Mouse (Mus musculus): ENCODE measurements around the gene Hspbap1. TPM values are rescaled to one million over a fixed set of nuclear protein-coding genes. Genes with fewer than 3 reads are reported as not detected.
A peak's percentile ranks its signal among the peaks of the same experiment; 100 is the strongest.

Gene Hspbap1
- total RNA-seq, 4 experiments from 2014 or later = 2.8 to 4.2 (median 3.7) TPM

DNA sequence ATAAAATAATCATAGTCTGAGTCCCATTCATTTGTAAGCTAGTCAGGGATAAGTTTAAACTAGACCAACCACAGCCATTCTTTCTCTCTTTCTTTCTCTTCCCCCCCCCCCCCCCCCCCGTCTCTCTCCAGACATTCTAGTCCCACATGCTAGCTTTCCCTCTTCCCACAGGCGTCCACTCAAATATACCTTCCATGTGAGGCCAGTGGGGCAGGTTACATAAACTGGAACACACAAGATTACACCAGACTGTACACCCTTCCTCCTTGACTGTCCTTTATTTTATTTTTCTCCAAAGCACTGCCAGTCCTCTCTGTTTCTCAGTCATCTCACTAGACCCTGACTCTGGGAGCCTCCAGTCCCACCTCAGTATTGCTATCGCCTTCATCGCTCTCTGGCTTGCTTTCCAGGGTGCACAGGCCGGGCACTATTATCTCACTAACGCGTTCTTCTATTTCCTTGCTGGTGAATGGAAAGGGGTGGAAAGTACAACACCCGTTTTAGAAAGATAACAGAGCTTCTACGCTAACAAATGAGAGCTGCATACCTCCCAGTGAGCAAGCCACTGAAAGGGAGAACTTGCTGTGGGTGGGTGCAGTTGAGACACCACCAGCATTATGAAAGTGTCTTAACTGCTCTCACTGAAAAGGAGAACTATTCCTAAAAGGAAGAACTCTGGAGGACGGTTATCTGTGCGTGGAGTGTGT, 6.4 kb upstream of the Hspbap1 start:
- no peak for DNase-seq (ENCODE audit: low spot score in 2 of 2)

DNA sequence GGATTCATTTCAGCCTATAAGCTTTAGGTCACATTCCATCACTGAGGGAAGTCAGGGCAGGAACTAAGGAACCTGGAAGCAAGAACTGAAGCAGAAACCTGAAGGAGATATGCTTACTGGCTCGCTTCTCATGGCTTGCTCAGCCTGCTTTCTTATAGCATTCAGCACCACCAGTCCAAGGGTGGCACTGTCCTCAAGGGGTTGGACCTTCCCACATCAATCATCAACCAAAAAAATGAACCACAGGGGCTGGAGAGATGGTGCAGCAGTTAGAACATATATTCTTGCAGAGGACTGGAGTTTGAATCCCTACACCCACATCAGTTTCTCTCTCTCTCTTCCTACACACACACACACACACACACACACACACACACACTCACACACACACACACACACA, 5.2 kb upstream of the Hspbap1 start:
- no peak for DNase-seq (ENCODE audit: low spot score in 2 of 2)

DNA sequence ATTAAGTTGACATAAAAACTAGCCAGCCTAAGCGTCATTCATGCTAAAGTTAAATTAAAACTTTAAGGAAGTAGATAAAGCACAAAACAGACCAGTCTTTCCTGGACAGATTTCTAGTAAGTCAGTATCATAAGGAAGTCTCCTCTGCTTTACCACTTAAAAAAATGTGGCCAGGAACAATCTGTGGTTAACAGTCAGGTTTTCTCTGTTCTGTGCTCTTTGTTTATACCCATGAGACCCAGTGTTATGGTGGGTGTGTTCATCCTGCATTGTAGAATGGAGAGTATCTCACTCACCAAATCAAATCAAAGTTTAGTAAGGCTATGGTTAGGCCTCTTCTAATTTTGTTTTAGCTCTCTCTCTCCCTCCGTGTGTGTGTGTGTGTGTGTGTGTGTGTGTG, 4.7 kb upstream of the Hspbap1 start:
- no peak for DNase-seq (ENCODE audit: low spot score in 2 of 2)

DNA sequence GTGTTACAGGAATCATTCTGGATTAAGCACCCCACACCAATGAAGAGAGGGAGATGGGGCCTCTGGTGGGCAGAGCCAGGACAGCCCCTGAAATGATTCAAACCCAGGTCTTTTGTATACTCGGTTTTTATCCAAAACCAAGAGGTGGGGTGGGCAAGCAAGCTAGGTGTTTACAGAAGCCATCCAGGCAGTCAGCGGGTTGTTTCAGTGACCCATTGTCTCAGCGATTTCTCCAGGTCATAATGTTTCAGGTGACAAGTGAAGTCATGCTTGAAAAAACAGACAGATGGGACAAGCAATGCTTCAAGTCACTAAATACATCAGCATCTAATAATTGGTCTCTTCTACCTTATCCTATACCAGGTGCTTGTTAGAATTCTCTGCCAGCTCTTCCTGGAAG, 3.8 kb upstream of the Hspbap1 start:
- DNase-seq (ENCODE audit: low spot score in 2 of 2) = no peak

DNA sequence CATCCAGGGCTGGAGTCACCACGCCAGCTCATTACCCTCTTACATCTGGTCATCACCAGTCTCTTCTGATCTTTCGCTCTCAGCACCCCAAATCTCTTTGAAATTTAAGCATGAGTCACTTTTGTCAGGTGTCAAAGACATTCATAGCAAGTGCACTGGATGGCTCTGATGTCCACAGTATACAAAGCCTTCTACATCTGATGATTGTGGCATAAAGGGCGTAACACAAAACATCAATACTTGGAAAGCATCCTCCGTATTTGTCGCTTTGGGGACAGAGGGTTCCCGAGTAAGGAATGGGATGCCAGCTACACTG, 1.7 kb upstream of the Hspbap1 start:
- no peak for DNase-seq (ENCODE audit: low spot score in 2 of 2)

DNA sequence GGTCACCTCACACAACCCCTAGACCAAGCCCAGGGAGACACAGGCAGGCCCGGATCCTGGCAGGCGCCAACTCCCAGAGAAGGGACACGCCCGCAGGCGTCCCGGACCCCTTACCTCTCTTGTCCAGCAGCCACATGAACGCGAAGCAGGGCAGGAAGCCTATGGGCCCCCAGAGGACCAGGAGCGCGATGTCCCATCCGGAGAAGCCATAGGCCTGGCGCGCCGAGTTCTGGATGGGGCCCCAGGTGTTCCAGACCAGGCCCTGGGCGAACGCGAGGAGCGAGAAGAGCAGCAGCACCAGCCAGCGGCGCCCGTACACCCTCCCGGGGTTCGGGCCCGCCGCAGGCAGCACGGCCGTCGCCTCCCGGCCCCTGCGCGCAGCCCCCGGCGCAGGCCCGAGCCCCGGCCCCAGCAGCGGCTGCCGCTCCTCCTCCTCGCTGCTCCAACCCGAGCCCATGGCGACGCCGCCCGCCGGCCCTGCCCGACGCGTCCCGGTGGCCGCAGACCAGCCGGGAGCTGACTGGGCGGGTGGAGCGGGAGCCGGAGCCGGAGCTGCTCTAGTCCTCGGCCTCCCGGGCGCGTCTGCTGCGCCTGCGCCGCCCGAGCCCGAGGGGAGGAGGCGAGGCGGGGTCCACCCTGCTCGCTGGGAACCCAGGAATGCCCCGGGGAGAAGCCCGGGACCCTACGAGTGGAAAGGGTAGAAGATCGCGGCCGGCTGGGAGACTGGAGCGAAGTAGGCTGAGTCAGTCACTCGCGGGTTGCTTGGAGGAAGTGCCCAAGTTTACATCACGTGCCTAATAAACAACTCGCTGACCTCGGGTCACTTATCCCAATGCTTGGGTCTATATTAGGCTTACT, 1.2 kb upstream of the Hspbap1 start, which contains the start of gene Dirc2:
Dirc2 (minus strand) TSS at position 572 of the 858 bp plus-strand sequence.
- DNase-seq (ENCODE audit: low spot score in 2 of 2) = peak; percentile 62 to 78

DNA sequence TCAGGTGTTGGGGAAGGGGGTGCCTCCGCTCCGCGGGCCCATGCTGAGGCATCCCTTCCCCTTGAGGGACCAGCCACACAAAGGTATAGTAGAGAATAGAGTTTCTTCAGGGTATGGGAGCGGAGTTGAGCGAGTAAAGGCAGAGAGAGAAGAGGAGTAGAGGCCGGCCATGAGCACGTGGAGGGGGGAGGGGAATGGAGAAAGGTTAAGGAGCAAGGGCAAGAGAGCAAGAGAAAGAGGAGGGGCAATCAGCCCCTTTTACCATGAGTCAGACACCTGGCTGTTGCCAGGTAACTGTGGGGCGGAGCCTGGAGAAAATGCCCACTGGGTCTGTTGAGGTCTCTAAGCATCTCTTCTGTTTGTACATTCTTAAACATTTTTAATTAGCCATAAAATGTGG, 966 bp downstream of the Hspbap1 start:
- DNase-seq (ENCODE audit: low spot score in 2 of 2) = no peak

DNA sequence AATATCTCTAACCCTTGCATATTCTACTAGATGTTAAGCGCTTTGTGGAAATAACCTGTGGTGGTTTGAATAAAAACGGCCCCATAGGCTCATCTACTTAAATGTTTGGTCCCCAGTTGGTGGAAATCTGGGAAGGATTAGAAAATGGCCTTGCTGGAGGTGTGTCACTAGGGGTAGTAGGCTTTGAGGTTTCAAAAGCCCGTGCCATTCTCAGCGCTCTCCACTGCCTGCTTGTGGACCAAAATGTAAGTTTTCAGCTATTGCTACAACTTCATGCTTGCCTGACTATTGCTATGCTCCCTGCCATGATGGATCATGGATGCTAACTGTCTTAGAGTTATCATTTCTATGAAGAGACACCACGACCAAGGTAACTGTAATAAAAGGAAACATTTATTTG, 1.4 kb downstream of the Hspbap1 start:
- no peak for DNase-seq (ENCODE audit: low spot score in 2 of 2)

DNA sequence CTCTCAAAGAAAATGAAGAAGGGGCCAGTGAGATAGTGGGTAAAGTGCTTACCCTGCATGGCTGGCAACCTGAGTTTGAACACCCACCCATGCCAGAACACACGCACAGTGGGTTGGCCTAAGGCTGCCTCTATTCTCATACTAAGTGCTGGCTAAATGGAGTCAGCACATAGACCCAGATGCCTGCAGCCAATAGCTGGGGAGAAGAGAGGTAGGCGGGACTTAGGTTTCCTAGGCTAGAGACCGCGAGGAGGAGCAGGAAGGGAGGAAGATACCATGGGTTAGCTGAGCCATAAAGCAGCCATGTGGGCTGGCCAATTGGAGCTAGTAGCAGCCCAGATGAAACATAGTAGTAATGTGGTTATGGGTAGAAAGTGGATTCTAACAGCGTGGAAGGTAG, 2.4 kb downstream of the Hspbap1 start:
- DNase-seq (ENCODE audit: low spot score in 2 of 2) = no peak

DNA sequence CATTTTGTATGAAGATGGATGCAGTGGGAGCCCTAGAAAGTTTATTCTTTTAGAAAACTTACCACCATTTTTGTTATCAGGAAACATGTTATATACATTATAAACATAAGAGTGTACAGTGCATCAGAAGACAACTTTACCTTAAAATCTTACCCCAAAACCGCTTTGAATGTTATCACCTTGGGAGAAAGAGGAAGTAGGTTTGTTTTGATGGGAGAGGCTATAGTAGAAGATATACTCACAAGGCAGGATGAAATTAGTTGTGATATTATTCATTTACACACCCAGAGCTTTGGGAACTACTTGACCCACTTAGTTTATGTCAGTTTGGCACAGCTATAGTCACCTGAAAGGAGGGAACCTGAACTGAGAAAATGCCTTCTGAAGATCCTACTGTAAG, 5.7 kb downstream of the Hspbap1 start:
- DNase-seq (ENCODE audit: low spot score in 2 of 2) = no peak

DNA sequence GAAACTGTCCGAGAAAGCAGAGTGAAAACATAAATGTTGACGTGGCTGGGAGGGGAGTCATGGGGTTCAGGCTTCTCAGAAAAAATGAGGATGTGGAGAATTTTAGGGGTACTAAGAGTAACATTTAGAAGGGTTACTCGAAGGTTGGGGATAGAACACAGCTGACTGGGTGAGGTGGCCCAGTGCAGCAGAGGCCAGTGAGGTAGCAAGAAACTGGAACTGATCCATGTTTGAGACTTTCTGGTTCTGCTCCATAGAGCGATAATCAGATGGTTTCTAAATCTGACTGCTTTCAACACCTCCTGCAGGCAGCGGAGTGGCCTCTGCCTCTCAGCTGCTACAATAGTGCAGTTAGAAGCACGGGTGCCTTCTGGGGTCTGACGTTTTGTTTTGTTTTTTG, 6.6 kb downstream of the Hspbap1 start:
- DNase-seq (ENCODE audit: low spot score in 2 of 2) = no peak

DNA sequence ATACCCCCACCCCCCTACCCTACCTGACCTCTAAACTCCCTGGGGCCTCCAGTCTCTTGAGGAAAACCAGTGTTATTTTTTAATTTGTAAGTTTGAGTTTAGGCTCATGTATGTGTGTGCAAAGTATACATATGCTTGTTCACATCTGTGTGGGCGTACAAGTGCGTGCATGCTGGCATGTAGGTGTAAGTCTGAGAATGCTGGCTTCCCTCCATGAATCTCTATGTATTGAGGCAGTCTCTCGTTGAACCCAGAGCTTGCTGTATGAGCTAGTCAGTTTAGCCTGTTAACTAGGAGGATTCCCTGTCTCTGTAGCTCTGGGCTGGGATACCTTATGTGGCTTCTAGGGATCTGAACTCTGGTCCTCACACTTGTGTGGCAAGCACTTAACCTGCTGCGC, 7.6 kb downstream of the Hspbap1 start:
- no peak for DNase-seq (ENCODE audit: low spot score in 2 of 2)

DNA sequence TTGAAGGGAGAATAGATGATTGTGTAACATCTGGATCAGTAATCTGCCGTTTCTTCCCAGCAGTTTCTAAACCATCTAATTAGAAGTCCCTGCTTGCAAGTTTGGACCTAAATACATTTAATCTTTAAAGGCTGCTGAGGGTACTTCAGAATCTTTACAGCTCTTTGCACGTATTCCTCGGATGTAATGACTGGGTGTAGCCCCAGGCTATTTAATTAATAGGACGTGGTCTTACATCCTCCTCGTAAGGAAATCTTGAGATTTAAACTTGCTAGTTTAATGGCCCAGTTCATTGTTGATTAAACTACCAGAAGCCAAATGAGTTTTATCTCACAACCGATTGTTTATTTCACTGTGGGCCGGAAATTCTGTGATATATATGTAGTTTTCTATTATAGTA, 9.5 kb downstream of the Hspbap1 start:
- no peak for DNase-seq (ENCODE audit: low spot score in 2 of 2)

DNA sequence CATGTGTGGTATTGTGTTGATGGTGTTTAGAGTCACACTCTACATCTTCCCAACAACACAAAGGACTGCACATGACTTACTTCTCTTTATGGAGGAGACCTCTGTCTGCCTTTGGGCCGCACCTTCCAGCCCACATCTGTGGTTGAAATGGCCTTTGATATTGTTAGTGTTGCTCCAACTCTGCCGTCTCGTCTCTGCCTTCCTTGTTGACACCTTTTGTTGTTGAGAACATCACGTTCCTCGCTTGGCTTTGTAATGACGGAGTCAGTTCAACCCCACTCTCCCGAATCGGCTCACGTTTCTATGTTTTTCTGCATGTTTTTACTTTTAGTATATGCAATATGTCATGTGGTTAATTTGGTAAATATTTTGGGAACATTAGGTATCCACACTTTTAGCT, 10.9 kb downstream of the Hspbap1 start:
- DNase-seq (ENCODE audit: low spot score in 2 of 2) = no peak

DNA sequence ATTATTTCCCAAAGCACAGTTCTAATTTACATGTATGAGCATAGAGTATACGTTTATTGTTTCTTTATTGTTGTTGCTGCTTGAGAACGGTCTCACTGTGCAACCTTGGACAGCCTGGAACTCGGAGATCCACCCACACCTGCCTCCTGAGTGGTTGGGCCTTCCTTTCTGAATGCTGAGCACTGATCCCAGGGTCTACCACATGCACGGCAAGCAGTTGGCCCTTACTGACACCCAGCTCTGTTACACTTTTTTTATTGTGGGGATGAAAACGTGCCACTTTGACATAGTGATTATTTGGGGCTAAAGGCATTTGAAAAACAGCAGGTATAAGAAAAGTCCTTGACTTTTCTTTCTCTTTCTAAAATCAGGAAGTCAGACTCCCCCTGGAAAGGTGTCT, 11.5 kb downstream of the Hspbap1 start:
- no peak for DNase-seq (ENCODE audit: low spot score in 2 of 2)

DNA sequence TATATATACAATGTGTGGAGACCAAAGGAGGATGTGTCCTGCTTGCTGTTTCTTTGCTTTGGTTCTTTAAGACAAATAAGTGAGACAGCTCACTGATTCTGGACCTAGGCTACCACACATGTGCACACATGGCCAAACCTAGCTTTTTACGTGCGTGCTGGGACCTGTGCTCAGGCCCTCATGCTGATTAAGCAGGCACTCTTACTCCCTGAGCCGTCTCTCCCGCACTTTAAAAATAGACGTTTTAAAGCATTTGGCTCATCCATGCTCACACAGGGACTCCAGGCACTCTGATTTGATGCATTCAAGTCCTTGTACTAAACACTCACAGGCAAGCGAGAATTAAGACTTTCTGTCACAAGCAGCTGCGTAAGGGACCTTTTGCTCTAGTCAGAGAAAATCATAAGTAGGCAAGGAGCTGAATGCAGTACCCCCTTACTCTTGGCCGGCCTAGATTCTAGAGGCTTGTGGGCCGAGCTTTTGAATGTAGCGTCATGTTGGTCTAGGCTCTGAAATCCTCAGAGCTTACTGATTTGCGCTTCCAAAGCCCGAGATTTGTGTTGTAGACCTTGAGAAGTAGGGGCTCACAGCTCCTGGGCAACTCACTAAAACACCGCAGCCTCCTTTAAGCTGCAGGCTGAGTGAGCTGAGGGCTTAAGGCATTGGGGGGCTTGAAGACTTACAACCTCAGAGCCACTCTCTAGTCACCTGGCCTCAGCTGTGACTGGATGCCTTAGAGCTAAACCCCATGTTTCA, 12.5 kb downstream of the Hspbap1 start:
- no peak for DNase-seq (ENCODE audit: low spot score in 2 of 2)

DNA sequence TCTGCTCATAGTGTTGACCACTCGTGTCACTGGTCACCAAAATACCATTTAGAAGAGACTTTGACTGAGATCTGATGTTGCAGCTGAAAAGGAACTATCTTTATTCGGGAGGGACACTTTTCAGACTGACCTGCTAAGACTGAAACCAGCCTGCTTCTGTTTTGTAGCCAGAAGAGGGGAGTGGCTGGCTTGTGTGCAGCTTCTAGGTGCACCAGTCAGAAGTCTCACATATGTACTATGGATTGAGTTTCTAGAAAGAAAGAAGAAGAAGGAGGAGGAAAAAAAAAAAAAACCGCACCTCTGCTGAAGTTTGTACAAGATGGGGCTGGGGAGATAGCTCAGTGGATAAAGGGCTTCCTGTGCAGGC, 13.0 kb downstream of the Hspbap1 start:
- no peak for DNase-seq (ENCODE audit: low spot score in 2 of 2)

DNA sequence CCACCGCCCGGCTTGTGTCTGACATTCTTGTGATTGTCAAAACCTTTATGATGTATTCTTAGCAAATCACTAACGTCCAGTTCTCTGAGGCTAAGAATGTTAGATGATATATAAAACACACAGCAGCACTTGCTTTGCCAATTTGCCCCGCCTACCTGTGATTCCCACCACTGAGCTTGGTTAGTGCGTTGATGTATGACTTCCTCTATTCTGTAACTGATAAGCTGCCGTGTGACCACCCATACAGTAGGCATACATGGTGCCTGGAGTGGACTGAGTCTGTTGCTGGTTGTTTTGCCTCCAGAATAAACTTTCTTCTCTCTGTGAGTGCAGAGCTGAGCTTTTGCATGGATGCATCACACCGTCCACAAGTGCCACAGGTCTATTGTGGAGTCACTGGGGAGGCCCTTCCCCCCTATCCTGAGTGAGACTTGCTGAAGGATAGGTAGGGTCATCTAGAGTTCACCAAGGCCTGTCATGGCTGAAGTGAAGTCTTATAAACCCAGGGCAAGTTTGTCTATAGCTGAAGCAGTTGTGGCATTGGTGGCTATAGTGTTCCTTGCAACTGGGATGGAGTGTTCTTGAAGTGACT, 14.1 kb downstream of the Hspbap1 start:
- no peak for DNase-seq (ENCODE audit: low spot score in 2 of 2)

DNA sequence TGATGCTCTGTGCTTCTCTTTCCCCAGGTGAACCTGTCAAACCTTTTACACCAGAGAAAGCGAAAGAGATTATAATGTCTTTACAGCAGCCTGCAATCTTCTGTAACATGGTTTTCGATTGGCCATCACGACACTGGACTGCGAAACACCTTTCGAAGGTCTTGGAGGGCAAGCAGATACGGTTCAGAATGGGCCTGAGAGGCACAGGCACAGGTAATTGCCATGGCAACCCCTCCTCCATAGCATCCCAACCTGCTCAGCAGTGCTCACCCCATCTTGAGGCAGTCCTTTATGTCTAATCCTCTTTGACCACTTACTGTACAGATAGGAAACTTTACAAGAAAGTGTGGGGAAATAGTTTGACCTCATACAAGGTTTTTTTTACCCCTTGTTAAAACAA, 17.0 kb downstream of the Hspbap1 start:
- DNase-seq (ENCODE audit: low spot score in 2 of 2) = no peak

DNA sequence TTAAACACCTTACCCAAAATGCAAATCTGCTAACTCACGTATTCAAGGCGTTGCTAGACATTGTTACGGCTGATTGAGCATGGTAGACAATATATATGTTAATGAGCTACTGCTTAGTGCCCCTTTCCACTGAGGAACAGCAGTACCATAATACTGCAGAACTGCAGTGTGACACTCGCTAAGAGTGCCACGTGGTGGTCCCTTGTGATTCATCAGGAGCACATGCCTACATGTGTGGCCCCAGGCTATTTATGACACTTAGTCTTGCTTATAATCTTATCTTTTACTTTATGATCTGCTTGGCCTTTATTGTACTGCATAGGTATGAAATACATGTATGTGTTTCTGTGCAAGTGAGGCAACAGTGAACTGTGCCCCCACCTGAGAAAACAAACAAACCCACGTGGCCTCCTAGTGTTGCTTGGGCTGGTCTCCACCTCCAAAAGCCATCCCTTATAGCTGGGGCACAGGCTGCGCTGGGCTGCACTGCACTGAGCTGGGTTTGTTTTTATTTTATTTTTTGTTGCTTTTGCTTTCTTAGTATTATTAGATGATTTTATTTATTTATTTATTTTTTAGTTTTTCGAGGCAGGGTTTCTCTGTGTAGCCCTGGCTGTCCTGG, 17.5 kb downstream of the Hspbap1 start:
- DNase-seq (ENCODE audit: low spot score in 2 of 2) = no peak

DNA sequence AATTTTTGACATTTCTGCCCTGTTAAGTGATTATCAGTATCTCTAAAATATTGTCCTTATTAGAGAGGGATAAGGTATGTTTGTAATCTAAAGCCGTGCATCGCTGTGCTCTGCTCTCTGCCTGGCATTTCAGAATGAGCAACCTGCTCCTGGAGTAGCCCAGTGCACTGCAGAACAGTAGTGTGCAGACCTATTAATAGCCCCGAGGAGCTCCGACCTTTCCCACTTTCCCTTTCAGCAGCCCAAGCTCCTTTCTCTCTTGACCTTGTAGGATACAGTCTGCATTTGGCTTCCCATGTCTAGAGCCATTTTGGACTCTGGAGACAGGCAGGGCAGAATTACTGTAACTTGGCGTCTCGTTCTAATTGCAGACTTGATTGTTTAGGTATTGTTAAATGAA, 18.2 kb downstream of the Hspbap1 start:
- peak in 1 of 2 experiments; percentile 22 for DNase-seq (ENCODE audit: low spot score in 2 of 2)
